Mouse (Mus musculus): ENCODE data around the gene Prkci. TPM values are rescaled to one million over a fixed set of nuclear protein-coding genes. Genes with fewer than 3 reads are reported as not detected.
A peak's percentile ranks its signal among the peaks of the same experiment; 100 is the strongest.

Gene Prkci
- polyA plus RNA-seq, 1 experiment: 42.9 TPM

DNA sequence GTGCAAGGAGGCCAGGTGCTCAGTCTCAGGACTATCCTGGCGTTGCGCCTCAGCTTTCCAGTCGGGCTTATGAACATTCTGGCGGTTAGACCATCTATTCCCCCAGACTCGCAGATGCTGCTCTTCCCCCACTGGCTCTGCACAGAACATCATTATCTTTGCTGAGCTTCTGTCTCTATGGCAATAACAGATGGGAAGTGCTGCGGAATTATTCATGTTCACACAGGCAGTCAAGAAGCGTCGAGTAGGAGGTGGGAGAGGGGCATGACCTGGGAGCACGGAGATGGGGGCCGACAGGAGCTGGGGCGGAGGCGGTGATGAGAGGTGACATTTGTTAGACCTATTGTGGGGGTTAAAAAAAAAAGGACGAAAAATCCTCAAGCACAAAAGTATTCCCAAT, 97.6 kb downstream of the Prkci start:
- WGBS: 17% methylated on average over 13 of the region's 13 CpGs
- H3K4me1 ChIP-seq (ENCODE audit: control insufficient read depth, insufficient read depth, low read length): peaks cover 8% of the 10 kb centered on the region
- peak; percentile 29 for DNase-seq
- TF ChIP-seq POLR2A (IDR thresholded peaks at IDR 0.05; ENCODE audit: borderline replicate concordance, extremely low read depth, low read depth, low read length) (no peak), CTCF (IDR thresholded peaks at IDR 0.05; ENCODE audit: insufficient read depth, low read length) (no peak)
- peak overlapping the region; percentile 51 for H3K4me3 ChIP-seq (replicated peaks; ENCODE audit: extremely low read depth, low read depth, low read length)

DNA sequence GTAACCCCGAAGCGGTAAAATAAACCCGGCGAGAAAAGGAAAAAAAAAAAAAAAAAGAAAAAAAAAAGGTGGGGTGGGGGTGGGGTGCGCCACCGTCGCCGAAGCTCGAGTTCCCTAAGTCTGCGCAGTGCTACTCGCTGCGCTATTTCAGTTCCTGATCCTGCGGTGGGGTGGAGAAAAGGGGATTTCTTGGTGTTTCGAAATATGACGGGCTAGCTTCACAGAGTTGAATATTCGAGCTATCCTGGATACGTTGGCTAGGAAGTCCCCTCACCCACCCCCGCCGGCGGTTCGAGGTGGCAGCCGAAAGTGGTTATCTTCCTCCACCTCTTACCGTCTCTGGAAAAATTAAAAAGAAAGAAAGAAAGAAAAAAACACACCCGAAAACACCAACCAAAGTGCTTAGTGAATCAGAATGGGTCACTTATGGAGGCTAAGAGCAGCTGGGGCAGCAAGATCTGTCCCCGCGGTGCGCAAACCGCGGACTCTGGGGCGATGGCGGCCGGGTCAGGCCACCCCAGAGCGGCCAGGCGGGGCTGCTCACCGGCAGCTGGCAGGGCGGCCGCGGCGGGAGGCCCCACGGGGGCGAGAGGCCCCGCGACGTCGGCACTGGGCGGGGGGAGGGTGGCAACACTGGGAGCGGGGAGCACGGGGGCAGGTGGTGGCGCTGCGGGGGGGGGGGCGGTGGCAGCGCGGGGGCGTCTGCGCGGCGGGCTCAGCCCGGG, 98.2 kb downstream of the Prkci start:
- TF ChIP-seq CTCF (IDR thresholded peaks at IDR 0.05; ENCODE audit: insufficient read depth, low read length) (no peak), POLR2A (IDR thresholded peaks at IDR 0.05; ENCODE audit: borderline replicate concordance, extremely low read depth, low read depth, low read length) (peak; percentile 60; the same call in 1 of the 2 replicates)
- peak overlapping the region; percentile 91 for H3K4me3 ChIP-seq (replicated peaks; ENCODE audit: extremely low read depth, low read depth, low read length)
- peak; percentile 72 for DNase-seq
- peaks cover 8% of the 10 kb centered on the region for H3K4me1 ChIP-seq (ENCODE audit: control insufficient read depth, insufficient read depth, low read length)
- WGBS: under 1% methylated on average over 48 of the region's 58 CpGs

DNA sequence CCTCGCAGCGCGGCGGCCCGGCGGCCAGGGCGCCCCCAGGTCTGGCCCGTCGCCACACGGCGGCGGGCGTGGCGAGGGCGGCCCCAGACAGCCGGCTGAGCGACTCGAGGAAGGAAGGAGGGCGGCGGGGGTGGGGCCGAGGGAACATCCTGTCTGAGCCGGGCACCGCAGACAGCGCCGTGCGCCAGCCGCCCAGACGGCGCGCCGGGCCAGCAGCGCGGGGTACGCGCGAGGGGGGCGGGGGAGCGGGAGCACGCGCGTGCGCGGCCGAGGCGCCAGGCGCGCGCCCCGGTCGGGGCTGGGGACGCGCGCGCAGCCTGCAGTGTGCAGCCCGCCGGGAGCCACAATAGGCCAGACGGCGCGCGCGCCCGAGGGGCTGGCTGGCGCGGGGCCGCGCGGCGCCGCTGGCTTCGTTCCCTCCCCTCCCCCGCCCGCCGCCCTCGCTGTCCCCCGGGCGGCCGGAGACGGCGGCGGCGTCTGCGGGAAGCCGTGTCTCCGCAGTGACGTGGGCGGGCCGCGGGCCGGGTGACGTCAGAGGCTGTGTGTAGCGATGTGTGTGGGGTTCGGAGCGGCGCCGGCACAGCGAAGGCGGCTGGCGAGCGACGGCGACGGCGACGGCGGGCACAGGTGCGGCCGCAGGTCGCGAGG, 99.1 kb downstream of the Prkci start, which contains the start of gene Skil:
TSS of gene Skil (plus strand) at position 528 of the 648 bp plus-strand sequence.
- TF ChIP-seq CTCF (IDR thresholded peaks at IDR 0.05; ENCODE audit: insufficient read depth, low read length) (no peak), POLR2A (IDR thresholded peaks at IDR 0.05; ENCODE audit: borderline replicate concordance, extremely low read depth, low read depth, low read length) (peak; percentile 54; the same call in 1 of the 2 replicates)
- Histone ChIP-seq H3K4me1 (ENCODE audit: control insufficient read depth, insufficient read depth, low read length) (peaks cover 8% of the 10 kb centered on the region), H3K4me3 (replicated peaks; ENCODE audit: extremely low read depth, low read depth, low read length) (peak within 1 kb of the TSS; percentile 91)
- under 1% methylated on average over 92 of the region's 109 CpGs for WGBS
- peak; percentile 90 for DNase-seq

DNA sequence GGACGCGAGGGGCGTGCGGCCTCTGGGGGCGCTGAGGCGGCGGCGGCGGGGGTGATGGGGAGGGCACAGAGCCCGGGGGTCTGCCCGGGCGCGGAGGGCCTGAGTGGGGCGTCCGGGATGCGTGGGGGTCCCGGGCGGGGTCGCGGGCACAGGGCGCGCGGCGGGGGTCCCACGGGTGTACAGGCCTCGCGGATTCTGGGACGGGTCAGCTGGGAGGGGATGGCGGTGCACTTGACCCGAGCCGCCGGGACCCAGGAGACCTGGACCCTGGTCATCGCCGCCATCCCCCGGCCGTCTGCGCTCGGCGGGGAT, 99.6 kb downstream of the Prkci start:
- DNase-seq: no peak
- WGBS: 3% methylated on average over 28 of the region's 39 CpGs
- Histone ChIP-seq H3K4me1 (ENCODE audit: control insufficient read depth, insufficient read depth, low read length) (peaks cover 10% of the 10 kb centered on the region), H3K4me3 (replicated peaks; ENCODE audit: extremely low read depth, low read depth, low read length) (peak overlapping the region; percentile 81)
- TF ChIP-seq POLR2A (IDR thresholded peaks at IDR 0.05; ENCODE audit: borderline replicate concordance, extremely low read depth, low read depth, low read length): no peak
- TF ChIP-seq CTCF (IDR thresholded peaks at IDR 0.05; ENCODE audit: insufficient read depth, low read length): no peak

DNA sequence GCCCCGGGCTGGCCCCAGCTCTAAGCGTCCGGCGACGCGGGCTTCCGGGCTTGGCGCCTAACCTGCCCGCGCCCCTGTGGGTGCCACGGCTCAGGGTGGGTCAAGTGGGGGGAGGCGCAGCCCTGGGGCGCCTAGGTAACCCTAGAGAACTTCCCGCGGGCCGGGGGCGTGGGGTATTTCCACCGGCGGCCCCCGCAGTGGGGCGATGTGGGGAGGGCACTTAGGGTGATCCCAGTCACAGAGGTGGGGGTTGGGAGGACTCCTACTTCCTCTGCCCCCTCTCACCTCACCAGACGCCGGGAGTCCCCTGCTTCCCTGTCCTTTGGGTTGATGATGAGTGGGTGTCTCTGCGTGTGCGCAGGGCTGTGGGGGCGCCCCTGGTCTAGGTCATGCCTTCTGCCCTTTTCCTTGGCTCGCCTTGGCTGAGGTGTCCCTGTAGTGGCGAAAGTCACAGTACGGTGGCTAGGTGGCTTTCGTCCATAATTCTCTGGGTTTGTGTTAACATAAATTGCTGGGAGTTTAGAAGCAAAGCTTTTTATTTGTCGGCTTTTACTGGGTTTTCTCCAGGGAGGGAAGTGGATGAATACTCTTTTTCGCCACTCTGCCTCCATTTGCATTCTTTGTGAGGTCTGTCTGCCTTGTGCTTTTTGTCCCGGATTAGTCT, 100.1 kb downstream of the Prkci start:
- H3K4me1 ChIP-seq (ENCODE audit: control insufficient read depth, insufficient read depth, low read length): peaks cover 12% of the 10 kb centered on the region
- H3K4me3 ChIP-seq (replicated peaks; ENCODE audit: extremely low read depth, low read depth, low read length): peak overlapping the region; percentile 81
- 1% methylated on average over 33 of the region's 33 CpGs for WGBS
- DNase-seq: peak; percentile 72
- TF ChIP-seq CTCF (IDR thresholded peaks at IDR 0.05; ENCODE audit: insufficient read depth, low read length) (no peak), POLR2A (IDR thresholded peaks at IDR 0.05; ENCODE audit: borderline replicate concordance, extremely low read depth, low read depth, low read length) (peak; percentile 46; the same call in 1 of the 2 replicates)

DNA sequence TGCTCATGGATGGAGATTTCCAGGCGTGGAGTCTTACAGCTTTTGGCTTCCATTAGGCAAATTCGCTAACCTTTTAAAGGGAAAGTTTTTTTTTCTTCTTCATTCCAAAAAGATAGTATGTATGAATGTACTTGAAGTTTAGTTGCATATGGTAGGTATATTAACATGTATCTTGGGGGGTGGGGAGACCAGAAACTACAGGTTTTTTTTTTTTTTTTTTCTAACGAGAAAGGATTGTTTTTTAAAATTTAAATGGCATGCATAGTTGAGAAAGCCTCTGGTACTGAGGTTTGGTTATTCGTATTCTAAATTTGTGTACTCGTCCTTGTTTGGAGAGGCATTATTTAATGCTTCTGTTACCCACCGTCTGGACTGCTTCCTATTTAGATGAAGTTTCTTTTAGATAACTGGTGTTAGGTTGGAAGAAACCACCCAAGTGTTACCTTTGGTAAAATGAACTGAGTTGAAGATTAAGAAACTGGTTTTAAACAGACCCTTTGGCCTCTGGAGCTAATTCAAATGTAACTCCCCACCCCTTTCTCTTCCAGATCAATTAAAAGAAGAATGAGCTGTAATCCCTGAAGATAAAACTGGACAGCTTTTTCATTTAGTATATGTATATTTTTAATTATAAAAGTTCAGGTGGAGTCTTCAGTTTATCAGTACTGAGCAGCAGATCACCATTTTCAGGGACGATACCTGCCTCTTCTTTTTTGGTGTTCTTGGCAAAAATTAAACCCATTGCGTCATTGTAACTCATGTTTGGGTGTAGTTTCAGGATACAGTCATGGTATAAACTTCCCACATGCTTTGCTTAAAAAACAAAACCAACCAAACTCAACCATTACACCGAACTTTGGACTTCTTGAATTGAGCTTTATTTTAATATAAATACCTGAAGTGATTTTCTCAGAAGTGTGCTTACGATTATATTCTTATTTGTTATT, 100.9 kb downstream of the Prkci start:
- peak overlapping the region; percentile 81 for H3K4me3 ChIP-seq (replicated peaks; ENCODE audit: extremely low read depth, low read depth, low read length)
- 18% methylated on average over 10 of the region's 10 CpGs for WGBS
- TF ChIP-seq CTCF (IDR thresholded peaks at IDR 0.05; ENCODE audit: insufficient read depth, low read length) (no peak), POLR2A (IDR thresholded peaks at IDR 0.05; ENCODE audit: borderline replicate concordance, extremely low read depth, low read depth, low read length) (no peak)
- H3K4me1 ChIP-seq (ENCODE audit: control insufficient read depth, insufficient read depth, low read length): peaks cover 12% of the 10 kb centered on the region
- no peak for DNase-seq

DNA sequence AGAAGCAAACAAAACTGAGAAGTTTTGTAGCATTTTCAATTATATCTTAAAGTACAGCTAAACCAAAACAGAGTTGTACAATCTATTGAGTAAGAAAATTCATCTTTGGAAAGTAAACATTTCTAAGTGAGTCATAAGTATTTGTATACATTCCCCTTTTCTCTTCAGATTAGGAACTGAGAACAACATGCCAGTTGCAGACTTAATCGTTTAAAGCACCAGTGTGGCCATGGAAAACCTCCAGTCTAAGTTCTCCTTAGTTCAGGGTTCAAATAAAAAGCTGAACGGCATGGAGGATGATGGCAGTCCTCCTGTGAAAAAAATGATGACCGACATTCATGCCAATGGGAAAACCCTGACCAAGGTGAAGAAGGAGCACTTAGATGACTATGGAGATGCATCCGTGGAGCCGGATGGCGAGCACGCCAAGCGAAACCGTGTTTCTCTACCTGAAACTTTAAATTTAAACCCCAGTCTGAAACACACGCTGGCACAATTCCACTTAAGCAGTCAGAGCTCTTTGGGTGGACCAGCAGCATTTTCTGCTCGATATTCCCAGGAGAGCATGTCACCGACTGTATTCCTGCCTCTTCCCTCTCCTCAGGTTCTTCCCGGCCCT, 101.7 kb downstream of the Prkci start:
- Histone ChIP-seq H3K4me1 (ENCODE audit: control insufficient read depth, insufficient read depth, low read length) (peaks cover 12% of the 10 kb centered on the region), H3K4me3 (replicated peaks; ENCODE audit: extremely low read depth, low read depth, low read length) (no peak overlapping the region)
- TF ChIP-seq POLR2A (IDR thresholded peaks at IDR 0.05; ENCODE audit: borderline replicate concordance, extremely low read depth, low read depth, low read length) (no peak), CTCF (IDR thresholded peaks at IDR 0.05; ENCODE audit: insufficient read depth, low read length) (no peak)
- WGBS: 68% methylated on average over 13 of the region's 13 CpGs
- peak; percentile 28 for DNase-seq

DNA sequence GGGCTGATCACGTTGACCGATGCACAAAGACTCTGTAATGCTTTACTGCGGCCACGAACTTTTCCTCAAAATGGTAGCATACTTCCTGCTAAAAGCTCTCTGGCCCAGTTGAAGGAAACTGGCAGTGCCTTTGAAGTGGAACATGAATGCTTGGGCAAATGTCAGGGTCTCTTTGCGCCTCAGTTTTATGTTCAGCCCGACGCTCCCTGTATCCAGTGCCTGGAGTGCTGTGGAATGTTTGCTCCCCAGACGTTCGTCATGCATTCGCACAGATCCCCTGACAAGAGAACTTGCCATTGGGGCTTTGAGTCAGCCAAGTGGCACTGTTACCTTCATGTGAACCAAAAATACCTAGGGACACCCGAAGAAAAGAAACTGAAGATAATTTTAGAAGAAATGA, 102.4 kb downstream of the Prkci start:
- Histone ChIP-seq H3K4me1 (ENCODE audit: control insufficient read depth, insufficient read depth, low read length) (peaks cover 12% of the 10 kb centered on the region), H3K4me3 (replicated peaks; ENCODE audit: extremely low read depth, low read depth, low read length) (no peak overlapping the region)
- WGBS: 53% methylated on average over 11 of the region's 11 CpGs
- no peak for TF ChIP-seq CTCF (IDR thresholded peaks at IDR 0.05; ENCODE audit: insufficient read depth, low read length)
- no peak for DNase-seq
